In genomic region chr5:111573265-111573873, GRCm38 (mm10) we compare ENCODE assay signal across 9 mouse cellular contexts.
DNase-seq lines count a peak whose midpoint lies in the region; ATAC-seq lines count a peak whose summit lies in the region.
"Had no signal": no experiment of that assay in that cellular context is flagged by ENCODE, and none has a peak within 500 bp of the region (broad histone marks: within the 10 kb centered on the region; RNA-seq: fewer than 3 reads in every experiment).

No protein-coding gene starts in this region.

- no peak overlapping the region for H3K9ac ChIP-seq in hindbrain, embryonic 12.5 days
- H3K9ac ChIP-seq in intestine, embryonic 15.5 days: no peak overlapping the region
- H3K9ac ChIP-seq in kidney, embryonic 14.5 days (ENCODE audit: low read depth, low read length): no peak overlapping the region
- H3K9ac ChIP-seq: heart, embryonic 13.5 days had no signal

- no peaks in the 10 kb centered on the region for H3K36me3 ChIP-seq in hindbrain, embryonic 10.5 days
- H3K36me3 ChIP-seq in hindbrain, embryonic 12.5 days: no peaks in the 10 kb centered on the region
- H3K36me3 ChIP-seq in embryonic facial prominence, embryonic 10.5 days (replicated peaks): no peaks in the 10 kb centered on the region
- H3K36me3 ChIP-seq in intestine, embryonic 15.5 days: no peaks in the 10 kb centered on the region
- no peaks in the 10 kb centered on the region for H3K36me3 ChIP-seq in kidney, embryonic 14.5 days (ENCODE audit: control insufficient read depth, insufficient read depth, low read length)
- H3K36me3 ChIP-seq: heart, embryonic 13.5 days had no signal

- DNase-seq in hindbrain, embryonic 10.5 days (ENCODE audit: low spot score): no peak
- peak; percentile 68 for DNase-seq in CD4-positive helper T cell, adult 2 months (ENCODE audit: low read depth, low spot score)
- peak; percentile 48 for DNase-seq in embryonic facial prominence, embryonic 10.5 days (ENCODE audit: low spot score)
- DNase-seq in frontal cortex, postnatal 25 days (ENCODE audit: low spot score in 2 of 2): no peak
- DNase-seq in urinary bladder, postnatal 36 days (ENCODE audit: low spot score in 2 of 2): no peak

- 21% methylated on average over 13 of the region's 13 CpGs for WGBS in hindbrain, embryonic 10.5 days
- 20% methylated on average over 13 of the region's 13 CpGs for WGBS in hindbrain, embryonic 12.5 days
- 15% methylated on average over 13 of the region's 13 CpGs for WGBS in embryonic facial prominence, embryonic 10.5 days
- WGBS in intestine, embryonic 15.5 days: 17% methylated on average over 13 of the region's 13 CpGs
- WGBS in kidney, embryonic 14.5 days: 15% methylated on average over 13 of the region's 13 CpGs

- no peak for ATAC-seq in hindbrain, embryonic 12.5 days (ENCODE audit: low FRiP score)
- ATAC-seq in intestine, embryonic 15.5 days: no peak
- ATAC-seq in kidney, embryonic 14.5 days (ENCODE audit: low FRiP score, low TSS enrichment): no peak

- peaks cover 33% of the 10 kb centered on the region for H3K27me3 ChIP-seq in hindbrain, embryonic 10.5 days (ENCODE audit: insufficient read depth, poor library complexity, severe bottlenecking)
- H3K27me3 ChIP-seq in hindbrain, embryonic 12.5 days: peaks cover 3% of the 10 kb centered on the region; the same call in 1 of the 2 replicates
- H3K27me3 ChIP-seq in embryonic facial prominence, embryonic 10.5 days (replicated peaks; ENCODE audit: low read depth, poor library complexity, severe bottlenecking): peaks cover 36% of the 10 kb centered on the region
- no peaks in the 10 kb centered on the region for H3K27me3 ChIP-seq in intestine, embryonic 15.5 days (replicated peaks)
- peaks cover 40% of the 10 kb centered on the region for H3K27me3 ChIP-seq in kidney, embryonic 14.5 days (ENCODE audit: control insufficient read depth, insufficient read depth, low read length)

- peaks cover 83% of the 10 kb centered on the region for H3K4me1 ChIP-seq in hindbrain, embryonic 10.5 days (replicated peaks)
- H3K4me1 ChIP-seq in hindbrain, embryonic 12.5 days: peaks cover 67% of the 10 kb centered on the region
- peaks cover 74% of the 10 kb centered on the region for H3K4me1 ChIP-seq in embryonic facial prominence, embryonic 10.5 days
- peaks cover 45% of the 10 kb centered on the region for H3K4me1 ChIP-seq in intestine, embryonic 15.5 days (replicated peaks)
- H3K4me1 ChIP-seq in kidney, embryonic 14.5 days (ENCODE audit: control insufficient read depth, insufficient read depth, low read length): peaks cover 35% of the 10 kb centered on the region

- H3K4me2 ChIP-seq in hindbrain, embryonic 12.5 days (replicated peaks): no peak overlapping the region
- no peak overlapping the region for H3K4me2 ChIP-seq in intestine, embryonic 15.5 days (replicated peaks)
- no peak overlapping the region for H3K4me2 ChIP-seq in kidney, embryonic 14.5 days (replicated peaks; ENCODE audit: low read depth, low read length)
- H3K4me2 ChIP-seq: heart, embryonic 13.5 days had no signal

- H3K27ac ChIP-seq in hindbrain, embryonic 10.5 days: peak overlapping the region; percentile 80
- H3K27ac ChIP-seq in hindbrain, embryonic 12.5 days: no peak overlapping the region
- peak overlapping the region; percentile 73 for H3K27ac ChIP-seq in embryonic facial prominence, embryonic 10.5 days (replicated peaks)
- H3K27ac ChIP-seq in intestine, embryonic 15.5 days: peak overlapping the region; percentile 61
- no peak overlapping the region for H3K27ac ChIP-seq in kidney, embryonic 14.5 days (ENCODE audit: low read depth, low read length)
- H3K27ac ChIP-seq: heart, embryonic 13.5 days had no signal

- no peak overlapping the region for H3K4me3 ChIP-seq in hindbrain, embryonic 10.5 days
- H3K4me3 ChIP-seq in hindbrain, embryonic 12.5 days: no peak overlapping the region
- H3K4me3 ChIP-seq in embryonic facial prominence, embryonic 10.5 days: no peak overlapping the region
- H3K4me3 ChIP-seq in intestine, embryonic 15.5 days (replicated peaks): no peak overlapping the region
- no peak overlapping the region for H3K4me3 ChIP-seq in kidney, embryonic 14.5 days (ENCODE audit: low read length)
- H3K4me3 ChIP-seq: heart, embryonic 13.5 days had no signal

- no peaks in the 10 kb centered on the region for H3K9me3 ChIP-seq in hindbrain, embryonic 10.5 days
- no peaks in the 10 kb centered on the region for H3K9me3 ChIP-seq in hindbrain, embryonic 12.5 days (replicated peaks)
- H3K9me3 ChIP-seq in embryonic facial prominence, embryonic 10.5 days: no peaks in the 10 kb centered on the region
- no peaks in the 10 kb centered on the region for H3K9me3 ChIP-seq in intestine, embryonic 15.5 days
- no peaks in the 10 kb centered on the region for H3K9me3 ChIP-seq in kidney, embryonic 14.5 days (ENCODE audit: control insufficient read depth, low read length)
- H3K9me3 ChIP-seq: heart, embryonic 13.5 days had no signal

Comparison
In these comparisons a context has a peak if more than half of its experiments do, and no peak if none do; other contexts are left out.
1. H3K27ac ChIP-seq: peak in hindbrain, embryonic 10.5 days (single experiment), embryonic facial prominence, embryonic 10.5 days (single experiment) and intestine, embryonic 15.5 days (single experiment); none in hindbrain, embryonic 12.5 days (single experiment) and kidney, embryonic 14.5 days (single experiment).
2. DNase-seq: peak in CD4-positive helper T cell, adult 2 months (single experiment) and embryonic facial prominence, embryonic 10.5 days (single experiment); none in hindbrain, embryonic 10.5 days (single experiment), frontal cortex, postnatal 25 days (0 of 2) and urinary bladder, postnatal 36 days (0 of 2).